Mouse (Mus musculus) neural tube, embryonic 15.5 days (tissue): ENCODE data around the gene Efcab5. TPM values are rescaled to one million over a fixed set of nuclear protein-coding genes. Genes with fewer than 3 reads are reported as not detected.

Source experiments
- ATAC-seq: fragments of 200-750 bp; cut with Nextera tagmentation; 2 replicates; pipeline ENCODE4 v1.8.0; 2017; ENCODE audit warnings: mild to moderate bottlenecking, moderate TSS enrichment, moderate library complexity; ENCODE audit not compliant: low FRiP score
- H3K27ac ChIP-seq: fragments of 300-500 bp; sonication (generic); replicated peaks from 2 replicates; pipeline ENCODE4 v1.5.1; 2015; ENCODE audit warnings: mild to moderate bottlenecking, inconsistent platforms
- H3K27me3 ChIP-seq: fragments of 300-500 bp; sonication (generic); replicated peaks from 2 replicates; pipeline ENCODE4 v1.6.1; 2015; ENCODE audit warnings: inconsistent platforms
- H3K36me3 ChIP-seq: fragments of 300-500 bp; sonication (generic); 2 replicates; pipeline ENCODE4 v1.6.1; 2015; ENCODE audit warnings: inconsistent platforms
- H3K4me1 ChIP-seq: fragments of 300-500 bp; sonication (generic); 2 replicates; pipeline ENCODE4 v1.6.1; 2015; ENCODE audit warnings: inconsistent platforms
- H3K4me2 ChIP-seq: fragments of 300-500 bp; sonication (generic); 2 replicates; pipeline ENCODE4 v1.6.1; 2015; ENCODE audit warnings: inconsistent platforms, mild to moderate bottlenecking, moderate library complexity
- H3K4me3 ChIP-seq: fragments of 300-500 bp; sonication (generic); replicated peaks from 2 replicates; pipeline ENCODE4 v1.5.1; 2015; ENCODE audit warnings: mild to moderate bottlenecking, inconsistent platforms
- H3K9ac ChIP-seq: fragments of 300-500 bp; sonication (generic); replicated peaks from 2 replicates; pipeline ENCODE4 v1.6.1; 2015; ENCODE audit warnings: mild to moderate bottlenecking, inconsistent platforms
- H3K9me3 ChIP-seq: fragments of 300-500 bp; sonication (generic); replicated peaks from 2 replicates; pipeline ENCODE4 v1.6.1; 2016; ENCODE audit warnings: inconsistent platforms
- WGBS: fragments of 180-500 bp; shearing (Covaris S2); methylation state at CpG from one replicate; pipeline ENCODE4 v1.1.7; 2015; ENCODE audit warnings: mixed read lengths; 5-methylcytosine and 5-hydroxymethylcytosine counted together
- polyA plus RNA-seq: library from polyadenylated mRNA; unstranded; fragments of >200 nt; fragmentation: Nextera tagmentation; extraction: Ambion mirVana; gene quantifications from 2 replicates; pipeline ENCODE4 v1.2.1, GENCODE M21; 2015

Efcab5 gene
- polyA plus RNA-seq = 0.77 and 0.82 TPM in 2 replicates

DNA sequence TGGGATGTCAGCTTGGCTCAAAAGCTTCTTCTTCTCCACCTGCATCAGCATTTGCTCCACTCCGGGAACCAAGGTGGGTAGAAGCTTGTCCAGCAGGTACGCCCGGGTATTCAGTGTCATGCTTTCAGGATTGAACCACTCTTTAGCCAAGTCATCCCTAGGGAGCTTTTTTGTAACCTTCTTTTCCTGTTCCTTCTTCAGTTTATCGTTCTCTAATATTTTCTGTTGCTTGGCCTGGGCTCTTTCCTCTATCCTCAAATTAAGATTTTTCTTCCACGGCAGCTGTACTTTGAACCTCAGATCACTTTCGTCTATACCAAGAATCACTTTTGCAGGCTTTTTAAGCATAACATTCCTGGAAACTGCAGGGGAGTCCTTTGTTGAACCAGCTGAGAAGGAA is at the start of gene Efcab5:
Gene Efcab5 (minus strand): TSS at position 101 of the 400 bp plus-strand sequence.
- no peaks in the 10 kb centered on the region for H3K27me3 ChIP-seq
- WGBS = 79% methylated on average over 6 of the region's 6 CpGs
- H3K9me3 ChIP-seq = no peaks in the 10 kb centered on the region
- H3K36me3 ChIP-seq = no peaks in the 10 kb centered on the region
- H3K4me1 ChIP-seq = 0 out of 2 replicates have a peak, but pooled peaks cover 4% of the 10 kb centered on the region
- ATAC-seq = no peak
- no peak within 1 kb of the TSS for H3K4me3 ChIP-seq
- H3K9ac ChIP-seq = no peak within 1 kb of the TSS
- H3K27ac ChIP-seq = no peak within 1 kb of the TSS
- H3K4me2 ChIP-seq = no peak within 1 kb of the TSS

DNA sequence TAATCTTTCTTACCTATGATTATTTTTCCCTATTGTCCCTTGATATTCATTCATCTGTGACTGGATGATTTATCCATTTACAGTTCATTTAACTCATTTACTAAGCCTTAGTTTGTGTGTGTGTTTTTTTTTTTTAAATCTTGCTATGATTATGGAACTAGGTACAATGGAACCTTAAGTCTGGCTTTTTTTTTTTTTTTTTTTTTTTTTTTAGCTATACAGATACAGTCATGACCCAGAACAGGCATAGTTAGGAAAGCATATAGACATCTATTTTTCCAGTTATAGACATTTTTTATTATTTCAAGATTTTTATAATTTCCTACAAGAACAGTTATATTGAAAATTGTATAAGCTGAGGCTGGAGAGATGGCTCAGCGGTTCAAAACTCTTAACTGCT is 46.5 kb upstream of the Efcab5 start:
- 91% methylated on average over 1 of the region's 1 CpGs for WGBS
- Histone ChIP-seq H3K4me1 (no peaks in the 10 kb centered on the region), H3K27ac (no peak overlapping the region), H3K36me3 (no peaks in the 10 kb centered on the region), H3K4me2 (no peak overlapping the region), H3K9me3 (no peaks in the 10 kb centered on the region), H3K9ac (no peak overlapping the region), H3K4me3 (no peak overlapping the region), H3K27me3 (no peaks in the 10 kb centered on the region)
- no peak for ATAC-seq

DNA sequence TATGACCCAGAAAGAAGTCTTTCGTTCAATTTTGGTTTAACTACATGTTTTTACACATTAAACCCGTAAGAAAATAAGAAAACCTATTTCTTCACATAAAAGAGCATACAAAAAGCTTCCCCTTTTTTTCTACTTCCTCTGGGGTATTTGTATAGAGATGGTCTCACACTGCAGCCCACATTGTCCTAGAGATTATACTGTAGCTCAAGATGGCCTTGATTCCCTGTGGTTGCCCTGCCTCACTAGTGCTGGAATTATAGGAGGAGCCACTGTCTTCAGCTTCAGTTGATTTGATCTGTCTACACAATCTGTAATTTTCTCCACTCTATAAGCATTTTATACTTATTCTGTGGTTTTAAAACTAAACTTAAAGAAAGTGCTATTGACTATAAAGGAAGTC is 42.7 kb upstream of the Efcab5 start:
- no peaks in the 10 kb centered on the region for H3K27me3 ChIP-seq
- no peak overlapping the region for H3K27ac ChIP-seq
- H3K36me3 ChIP-seq = no peaks in the 10 kb centered on the region
- H3K9me3 ChIP-seq = no peaks in the 10 kb centered on the region
- no peak overlapping the region for H3K9ac ChIP-seq
- no peak overlapping the region for H3K4me3 ChIP-seq
- H3K4me2 ChIP-seq = no peak overlapping the region
- ATAC-seq = no peak
- 91% methylated on average over 2 of the region's 2 CpGs for WGBS
- H3K4me1 ChIP-seq = no peaks in the 10 kb centered on the region

DNA sequence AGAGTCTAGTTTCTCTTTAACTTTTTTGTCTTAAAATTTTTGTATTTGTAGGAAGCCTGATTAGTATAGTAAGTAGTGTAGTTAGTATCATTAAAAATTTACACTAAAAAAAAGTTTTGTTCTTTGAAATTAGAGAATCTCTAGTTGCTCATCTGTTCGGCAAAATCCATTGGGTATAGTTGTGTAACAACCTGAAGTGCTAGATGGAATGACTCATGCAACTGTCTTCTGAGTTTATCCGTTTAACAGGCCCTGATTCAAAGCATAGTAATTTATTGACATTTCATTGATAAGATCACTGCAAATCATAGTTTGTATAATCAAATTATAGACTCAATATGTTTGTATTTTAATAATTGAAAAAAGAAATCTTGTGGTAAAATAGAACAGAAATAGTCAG is 42.0 kb upstream of the Efcab5 start:
- Histone ChIP-seq H3K4me2 (no peak overlapping the region), H3K27me3 (no peaks in the 10 kb centered on the region), H3K4me3 (no peak overlapping the region), H3K9me3 (no peaks in the 10 kb centered on the region), H3K36me3 (no peaks in the 10 kb centered on the region), H3K4me1 (no peaks in the 10 kb centered on the region), H3K27ac (no peak overlapping the region), H3K9ac (no peak overlapping the region)
- 86% methylated on average over 2 of the region's 2 CpGs for WGBS
- ATAC-seq = no peak

DNA sequence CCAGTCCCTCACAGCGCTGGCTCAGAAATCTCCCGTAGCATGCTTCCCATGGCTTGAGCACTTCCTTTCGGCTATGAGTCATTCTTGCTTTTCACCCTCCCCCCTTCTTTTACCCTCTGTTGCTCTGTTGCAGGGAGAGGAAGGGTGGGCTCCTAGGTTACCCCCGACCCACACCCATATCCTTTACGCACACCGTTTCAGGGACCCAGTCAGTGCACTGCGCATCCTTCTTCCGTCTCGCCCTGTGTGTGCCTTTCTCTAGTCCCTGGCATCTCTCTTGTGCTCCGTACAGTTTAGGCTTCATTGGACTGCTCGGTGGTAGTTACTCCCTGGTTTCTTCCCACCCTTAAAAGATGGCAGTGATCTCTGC is 28.0 kb upstream of the Efcab5 start:
- peak overlapping the region; percentile 93 for H3K9ac ChIP-seq
- H3K4me2 ChIP-seq = peak overlapping the region; percentile 87
- H3K9me3 ChIP-seq = no peaks in the 10 kb centered on the region
- whole genome bisulfite sequencing = under 1% methylated on average over 11 of the region's 11 CpGs
- ATAC-seq = peak; percentile 69
- peak overlapping the region; percentile 99 for H3K27ac ChIP-seq
- no peaks in the 10 kb centered on the region for H3K36me3 ChIP-seq
- H3K4me3 ChIP-seq = peak overlapping the region; percentile 81
- H3K27me3 ChIP-seq = no peaks in the 10 kb centered on the region
- peaks cover 24% of the 10 kb centered on the region for H3K4me1 ChIP-seq

DNA sequence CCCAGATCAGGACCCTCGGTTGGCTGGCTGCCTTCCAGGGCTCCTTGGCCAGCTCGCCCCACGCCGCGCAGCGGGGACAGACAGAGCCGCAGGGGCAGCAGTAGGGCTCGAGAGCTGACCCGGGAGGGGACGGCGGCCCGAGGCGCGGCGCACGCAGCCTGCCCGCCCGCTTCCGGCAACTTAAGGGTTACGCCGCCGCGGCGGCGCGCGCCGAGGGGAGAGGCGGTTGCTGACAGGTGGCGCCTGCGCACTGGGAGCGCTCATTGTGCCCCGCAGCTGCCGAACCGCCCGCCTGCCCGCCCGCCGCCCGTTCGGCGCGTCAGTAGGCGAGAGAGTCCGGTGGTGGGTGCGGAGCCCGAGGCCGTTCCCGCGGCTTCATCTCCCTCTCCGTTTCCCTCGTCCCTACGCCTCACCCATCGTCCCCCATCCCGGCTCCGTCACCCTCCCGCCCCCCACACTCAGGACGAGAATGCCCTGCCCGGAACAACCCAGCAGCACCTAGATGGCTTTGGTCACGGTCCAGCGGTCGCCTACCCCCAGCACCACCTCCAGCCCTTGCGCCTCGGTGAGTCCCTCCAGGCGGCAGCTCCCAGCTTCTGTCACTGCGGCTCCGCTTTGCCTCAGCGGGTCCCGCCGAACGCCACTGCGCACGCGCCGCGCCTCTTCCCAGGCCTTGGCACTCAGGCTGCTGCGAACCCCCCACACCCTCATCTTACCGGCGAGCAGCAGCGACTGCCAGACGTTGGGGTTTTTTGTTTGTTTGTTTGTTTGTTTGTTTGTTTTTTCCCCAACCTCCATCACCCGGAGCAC is 27.4 kb upstream of the Efcab5 start, which contains the start of gene Ssh2:
Gene Ssh2 (plus strand): TSS at position 337 of the 810 bp plus-strand sequence.
- H3K4me3 ChIP-seq = peak within 1 kb of the TSS; percentile 81
- H3K9ac ChIP-seq = peak within 1 kb of the TSS; percentile 93
- peak within 1 kb of the TSS; percentile 99 for H3K27ac ChIP-seq
- H3K4me1 ChIP-seq = peaks cover 24% of the 10 kb centered on the region
- H3K9me3 ChIP-seq = no peaks in the 10 kb centered on the region
- no peaks in the 10 kb centered on the region for H3K36me3 ChIP-seq
- H3K4me2 ChIP-seq = peak within 1 kb of the TSS; percentile 87
- H3K27me3 ChIP-seq = no peaks in the 10 kb centered on the region
- ATAC-seq = peak; percentile 92
- WGBS = under 1% methylated on average over 61 of the region's 82 CpGs

DNA sequence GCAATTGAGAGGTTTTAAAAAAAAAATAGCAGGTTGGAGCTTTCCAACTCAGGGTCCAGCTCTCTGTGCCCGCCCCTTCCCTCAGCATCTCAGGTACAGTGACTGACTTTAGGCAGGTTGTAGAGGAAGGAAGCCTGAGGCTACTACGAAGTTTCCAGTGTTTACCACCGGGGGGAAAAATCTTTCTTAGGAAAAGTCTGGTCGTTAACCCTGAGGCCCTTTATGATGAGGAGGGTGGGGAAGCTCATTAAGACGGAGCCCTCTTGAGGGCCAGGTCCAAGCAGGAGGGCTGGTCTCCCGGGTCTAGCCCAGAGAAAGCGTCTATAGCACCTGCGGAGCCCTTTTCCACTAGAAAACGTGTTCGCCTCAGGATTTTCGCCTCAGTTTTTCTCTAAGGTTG is 26.7 kb upstream of the Efcab5 start:
- H3K4me2 ChIP-seq = peak overlapping the region; percentile 87
- under 1% methylated on average over 11 of the region's 11 CpGs for WGBS
- peak; percentile 33; the same call in 1 of the 2 replicates for ATAC-seq
- peak overlapping the region; percentile 93 for H3K9ac ChIP-seq
- H3K36me3 ChIP-seq = no peaks in the 10 kb centered on the region
- H3K4me3 ChIP-seq = peak overlapping the region; percentile 81
- H3K9me3 ChIP-seq = no peaks in the 10 kb centered on the region
- H3K4me1 ChIP-seq = peaks cover 24% of the 10 kb centered on the region
- H3K27ac ChIP-seq = peak overlapping the region; percentile 99
- no peaks in the 10 kb centered on the region for H3K27me3 ChIP-seq

DNA sequence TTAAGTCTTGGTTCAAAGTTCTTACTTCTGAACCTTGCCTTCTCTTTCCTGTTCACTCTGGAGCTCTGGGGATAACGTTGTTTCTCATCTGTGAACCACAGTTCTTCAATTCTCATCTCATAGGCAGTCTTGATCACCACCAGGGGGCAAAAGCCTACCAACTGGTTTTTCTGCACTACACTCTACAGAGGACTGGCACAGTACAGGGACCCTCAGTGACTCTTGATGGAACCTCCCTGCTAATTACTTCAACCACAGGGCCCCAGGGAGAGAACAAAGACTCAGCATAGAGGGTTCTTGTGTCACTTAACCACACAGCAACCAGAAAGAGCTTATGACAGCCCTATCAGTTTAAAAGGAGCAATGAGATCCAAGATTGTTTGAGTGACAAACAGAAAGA is 26.0 kb upstream of the Efcab5 start:
- Histone ChIP-seq H3K4me3 (peak overlapping the region; percentile 81; the same call in 1 of the 2 replicates), H3K27me3 (no peaks in the 10 kb centered on the region), H3K9me3 (no peaks in the 10 kb centered on the region), H3K4me1 (peaks cover 24% of the 10 kb centered on the region), H3K4me2 (peak overlapping the region; percentile 87), H3K9ac (no peak overlapping the region), H3K27ac (no peak overlapping the region), H3K36me3 (no peaks in the 10 kb centered on the region)
- 0% methylated on average over 1 of the region's 1 CpGs for WGBS
- no peak for ATAC-seq

DNA sequence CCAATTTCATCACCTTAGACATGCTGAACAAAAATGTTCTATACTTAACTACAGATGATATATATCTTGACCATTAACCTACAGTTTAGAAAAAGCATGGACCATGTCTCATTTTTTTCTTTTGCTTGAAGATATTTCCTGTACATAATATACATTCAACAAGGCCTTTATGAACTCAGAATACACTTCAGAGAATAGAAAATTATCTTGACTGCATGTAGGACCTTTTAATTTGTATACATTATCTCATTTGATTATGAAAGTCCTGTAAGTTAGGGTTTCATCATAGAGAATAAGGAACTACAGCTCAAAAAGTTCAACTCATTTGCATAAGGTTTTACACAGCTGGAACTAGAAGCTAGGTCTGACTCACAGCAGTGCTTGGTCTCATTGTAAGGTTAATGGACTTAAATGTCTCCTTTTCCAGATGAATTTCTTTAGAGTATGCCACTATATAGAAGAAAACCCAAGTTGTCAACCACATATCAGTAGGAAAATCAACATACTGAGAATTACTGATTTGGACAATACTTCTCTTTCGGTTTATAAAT is 25.4 kb upstream of the Efcab5 start:
- Histone ChIP-seq H3K4me2 (no peak overlapping the region), H3K27ac (no peak overlapping the region), H3K36me3 (no peaks in the 10 kb centered on the region), H3K9me3 (no peaks in the 10 kb centered on the region), H3K9ac (no peak overlapping the region), H3K27me3 (no peaks in the 10 kb centered on the region), H3K4me3 (no peak overlapping the region), H3K4me1 (peaks cover 24% of the 10 kb centered on the region)
- ATAC-seq = no peak
- 95% methylated on average over 1 of the region's 1 CpGs for WGBS

DNA sequence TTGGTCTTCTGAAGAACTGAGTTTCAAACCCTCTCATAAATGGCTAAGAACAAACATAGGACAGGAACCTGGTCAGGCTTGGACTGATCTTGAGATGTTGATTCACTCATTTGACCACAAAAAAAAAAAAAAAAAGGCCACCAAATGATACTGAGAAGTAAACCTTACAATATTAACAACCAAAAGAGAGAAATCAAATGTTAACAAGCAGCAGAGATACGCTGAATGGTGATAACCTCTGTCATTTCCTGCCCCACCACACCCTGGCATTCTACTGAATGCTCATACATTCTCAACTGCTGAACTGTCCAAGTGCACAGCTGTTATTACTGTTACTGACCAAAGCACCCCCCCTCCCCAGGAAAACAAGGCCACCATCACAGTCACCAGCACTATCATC is 11.9 kb upstream of the Efcab5 start:
- no peak for ATAC-seq
- Histone ChIP-seq H3K4me3 (no peak overlapping the region), H3K4me2 (no peak overlapping the region), H3K9ac (no peak overlapping the region), H3K9me3 (no peaks in the 10 kb centered on the region), H3K27ac (no peak overlapping the region), H3K27me3 (no peaks in the 10 kb centered on the region), H3K36me3 (no peaks in the 10 kb centered on the region), H3K4me1 (no peaks in the 10 kb centered on the region)
- 94% methylated on average over 1 of the region's 1 CpGs for WGBS

DNA sequence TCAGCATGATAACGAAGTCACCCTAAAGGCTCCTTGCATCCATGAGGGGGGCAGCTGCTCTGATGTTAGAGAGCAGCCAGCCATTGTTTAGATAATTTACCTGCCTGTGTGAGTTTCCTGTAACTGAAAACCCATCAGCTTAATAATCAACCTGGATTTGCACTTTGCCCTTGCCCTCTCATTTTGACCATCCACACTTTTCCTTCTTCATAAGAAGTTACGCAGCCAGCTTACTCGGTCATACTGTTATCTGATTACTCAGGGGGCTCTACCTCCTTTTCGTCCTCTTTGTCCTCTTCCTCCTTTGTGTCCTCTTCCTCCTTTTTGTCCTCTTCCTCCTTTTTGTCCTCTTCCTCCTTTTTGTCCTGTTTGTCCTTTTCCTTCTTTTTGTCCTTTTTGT is 10.9 kb upstream of the Efcab5 start:
- no peak overlapping the region for H3K9ac ChIP-seq
- no peak overlapping the region for H3K4me2 ChIP-seq
- no peaks in the 10 kb centered on the region for H3K36me3 ChIP-seq
- H3K27ac ChIP-seq = no peak overlapping the region
- H3K27me3 ChIP-seq = 0 out of 2 replicates have a peak, but pooled peaks cover 4% of the 10 kb centered on the region
- no peaks in the 10 kb centered on the region for H3K4me1 ChIP-seq
- ATAC-seq = no peak
- WGBS = 48% methylated on average over 4 of the region's 4 CpGs
- no peaks in the 10 kb centered on the region for H3K9me3 ChIP-seq
- no peak overlapping the region for H3K4me3 ChIP-seq
